Mouse (Mus musculus) embryo, embryonic 11.5 days (tissue): ENCODE results near the gene Sept11.

ENCODE experiments used
- DNase-seq: peaks from one replicate; pipeline ENCODE4 v3.0.0-alpha.2; 2012; ENCODE audit warnings: low read depth, low spot score

The Sept11 gene

GRCm38 (mm10) chr5:93092857-93093622 lies at the start of gene Sept11:
TSS of gene Sept11 (plus strand) at chr5:93093437.
- peak; percentile 87 for DNase-seq

- DNase-seq: no peak
Observed at GRCm38 (mm10) chr5:93043688-93044583, 49.3 kb upstream of the Sept11 start.

- DNase-seq: no peak
Observed at GRCm38 (mm10) chr5:93044584-93045370, 48.5 kb upstream of the Sept11 start, which contains the start of gene Sowahb. TSS of gene Sowahb (minus strand) at chr5:93045022.

- DNase-seq: no peak
Observed at GRCm38 (mm10) chr5:93045371-93045714, 47.9 kb upstream of the Sept11 start.

- no peak for DNase-seq
Observed at GRCm38 (mm10) chr5:93046306-93046845, 46.9 kb upstream of the Sept11 start.

GRCm38 (mm10) chr5:93048481-93049240 lies 44.6 kb upstream of the Sept11 start:
- DNase-seq: no peak

- DNase-seq: no peak
Observed at GRCm38 (mm10) chr5:93049971-93050370, 43.3 kb upstream of the Sept11 start.

GRCm38 (mm10) chr5:93051041-93051440 lies 42.2 kb upstream of the Sept11 start:
- no peak for DNase-seq

GRCm38 (mm10) chr5:93051951-93052350 lies 41.3 kb upstream of the Sept11 start:
- no peak for DNase-seq

GRCm38 (mm10) chr5:93053606-93054397 lies 39.4 kb upstream of the Sept11 start:
- DNase-seq: no peak

GRCm38 (mm10) chr5:93060865-93061264 lies 32.4 kb upstream of the Sept11 start:
- no peak for DNase-seq

GRCm38 (mm10) chr5:93077661-93078323 lies 15.4 kb upstream of the Sept11 start:
- DNase-seq: no peak

- no peak for DNase-seq
Observed at GRCm38 (mm10) chr5:93079596-93079995, 13.6 kb upstream of the Sept11 start.

- DNase-seq: no peak
Observed at GRCm38 (mm10) chr5:93085015-93085598, 8.1 kb upstream of the Sept11 start.

- DNase-seq: no peak
Observed at GRCm38 (mm10) chr5:93085900-93086299, 7.3 kb upstream of the Sept11 start.

- DNase-seq: no peak
Observed at GRCm38 (mm10) chr5:93091266-93091665, 2.0 kb upstream of the Sept11 start.

GRCm38 (mm10) chr5:93092147-93092781 lies 973 bp upstream of the Sept11 start:
- no peak for DNase-seq
